Mouse (Mus musculus) left cerebral cortex, adult 2 months (tissue): ENCODE measurements at regions not wholly inside any gene's neighbourhood (a gene's known extent, or its start where the extent isn't known, plus 50 kb on each side); places are given as distances from the start of the nearest gene placed in this dataset.

Source experiments
- DNase-seq, 2 experiments: peaks; one replicate each; pipeline ENCODE4 v3.0.0; 2021 to 2022; ENCODE audit warnings: low spot score in 2 of 2, mixed read lengths in 1 of 2; ENCODE audit errors: extremely low spot score in 1 of 2
- H3K27ac ChIP-seq: fragments of 200-600 bp; 2 replicates; pipeline ENCODE4 v1.8.1; 2022
- H3K4me3 ChIP-seq: fragments of 200-600 bp; 2 replicates; pipeline ENCODE4 v1.8.1; 2022
- CTCF ChIP-seq: fragments of 200-600 bp; IDR thresholded peaks from 2 replicates; pipeline ENCODE4 v1.8.1; 2022; ENCODE audit warnings: antibody characterized with exemption, mild to moderate bottlenecking, moderate library complexity
- intact Hi-C: fragments of 180-260 bp; cut with DNase I; formaldehyde crosslinking; loops from one replicate; pipeline ENCODE4 v1.15.1; 2025

GRCm38 (mm10) chr10:96502736-96503135 is 114.1 kb upstream of the Btg1 start:
- intact Hi-C loops, result no loop called here
- no peak for TF ChIP-seq CTCF
- no peak for DNase-seq
- Histone ChIP-seq H3K4me3 (no peak overlapping the region), H3K27ac (no peak overlapping the region)

DNA sequence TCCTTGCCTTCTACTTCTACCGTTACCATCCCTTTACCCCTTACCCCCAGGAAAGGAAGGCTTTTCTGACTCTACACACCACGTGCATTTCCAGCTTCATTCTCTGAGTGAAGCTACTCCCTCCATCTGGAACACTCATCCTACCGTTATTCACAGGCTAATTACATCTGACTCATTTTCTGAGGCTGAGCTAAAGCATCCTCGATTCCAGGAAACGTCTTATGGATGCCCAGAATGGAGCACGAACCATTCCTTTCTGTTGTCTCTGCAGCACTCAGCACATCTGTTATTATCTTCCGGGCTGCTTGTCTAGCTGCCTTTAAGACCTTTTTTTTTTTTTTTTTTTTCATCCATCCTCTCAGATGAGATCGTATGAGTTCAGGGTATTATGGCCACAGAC is 112.5 kb upstream of the Btg1 start:
- no peak for DNase-seq
- intact Hi-C loops, result no loop called here
- no peak overlapping the region for H3K27ac ChIP-seq
- no peak for TF ChIP-seq CTCF
- H3K4me3 ChIP-seq, result no peak overlapping the region

DNA sequence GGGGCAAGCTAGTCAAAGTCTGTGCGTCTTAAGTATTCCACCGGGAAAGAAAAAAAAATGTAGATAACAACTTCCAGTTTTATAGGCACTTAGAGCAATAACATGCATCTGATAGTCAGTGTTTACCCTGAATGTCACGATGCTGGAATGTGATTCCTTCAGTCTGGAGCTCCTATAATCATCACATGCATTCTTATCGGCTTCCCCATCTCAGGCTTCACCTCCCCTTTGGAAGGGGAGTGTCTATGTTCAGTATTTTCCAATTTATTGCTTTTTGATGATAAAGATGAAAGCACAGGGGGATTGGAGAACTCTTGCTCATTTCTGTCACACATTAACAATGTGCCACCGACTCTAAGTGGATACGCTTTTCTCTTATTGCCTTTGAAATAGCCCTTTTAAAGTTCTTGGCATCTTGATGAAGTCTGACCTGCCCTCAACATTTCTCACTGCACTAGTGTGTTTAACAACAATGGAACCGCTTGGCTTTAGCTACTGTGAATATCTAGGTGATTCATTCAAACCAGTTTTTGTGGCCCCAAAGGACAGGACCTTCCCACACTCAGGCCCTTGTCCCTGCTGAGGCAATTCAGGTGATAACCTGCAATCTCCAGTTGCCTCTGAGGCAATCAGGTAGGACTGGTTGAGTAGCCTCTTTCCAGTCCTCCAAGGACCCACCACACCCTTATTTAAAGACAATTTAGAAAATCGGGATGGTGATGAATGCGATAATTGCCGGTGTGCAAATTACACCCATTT is 101.5 kb upstream of the Btg1 start:
- no peak for TF ChIP-seq CTCF
- no peak overlapping the region for H3K27ac ChIP-seq
- no peak overlapping the region for H3K4me3 ChIP-seq
- intact Hi-C loops, result no loop called here
- DNase-seq, result no peak

DNA sequence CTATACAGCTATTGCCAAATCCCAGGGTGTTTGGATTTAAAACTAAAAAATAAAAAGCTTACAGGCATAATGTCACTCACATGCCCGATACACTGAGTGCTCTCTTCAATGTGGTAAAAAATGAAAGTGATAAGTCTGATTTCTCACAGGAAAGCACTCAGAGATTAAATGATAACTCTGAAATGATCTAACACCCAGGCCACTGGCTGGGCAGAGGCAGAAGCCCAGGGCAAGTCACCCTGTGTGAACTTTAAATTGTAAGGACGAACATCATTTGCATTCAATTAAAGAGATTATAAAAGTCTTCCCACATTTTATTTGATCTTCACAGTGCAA is 100.9 kb upstream of the Btg1 start:
- DNase-seq, result no peak
- no peak for TF ChIP-seq CTCF
- intact Hi-C loops, result no loop called here
- no peak overlapping the region for H3K4me3 ChIP-seq
- no peak overlapping the region for H3K27ac ChIP-seq

DNA sequence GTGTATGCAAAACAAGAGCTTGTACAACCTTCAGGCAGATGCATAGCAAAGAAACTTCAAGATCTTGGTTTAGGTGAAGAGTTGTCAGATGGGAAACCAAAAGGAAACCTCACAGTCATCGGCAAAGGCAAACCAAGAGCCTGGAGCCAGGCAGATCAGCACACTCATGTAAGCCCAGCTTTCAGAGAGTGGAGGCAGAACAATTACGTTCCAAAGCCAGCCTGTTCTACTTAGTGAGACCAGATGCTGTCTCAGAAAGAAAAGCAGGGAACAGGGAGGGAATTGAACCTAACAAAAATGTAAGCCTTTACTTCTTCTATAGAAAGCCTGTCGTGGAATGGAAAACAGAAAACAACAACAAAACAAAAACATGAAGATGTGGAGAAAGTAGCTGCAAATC is 97.4 kb upstream of the Btg1 start:
- H3K4me3 ChIP-seq, result no peak overlapping the region
- no peak overlapping the region for H3K27ac ChIP-seq
- no peak for TF ChIP-seq CTCF
- DNase-seq, result no peak
- intact Hi-C loops, result no loop called here

- no peak overlapping the region for H3K4me3 ChIP-seq
- DNase-seq, result no peak
- no peak overlapping the region for H3K27ac ChIP-seq
- no peak for TF ChIP-seq CTCF
- intact Hi-C loops, result no loop called here
Measured at GRCm38 (mm10) chr10:96520995-96521760, 95.6 kb upstream of the Btg1 start.

DNA sequence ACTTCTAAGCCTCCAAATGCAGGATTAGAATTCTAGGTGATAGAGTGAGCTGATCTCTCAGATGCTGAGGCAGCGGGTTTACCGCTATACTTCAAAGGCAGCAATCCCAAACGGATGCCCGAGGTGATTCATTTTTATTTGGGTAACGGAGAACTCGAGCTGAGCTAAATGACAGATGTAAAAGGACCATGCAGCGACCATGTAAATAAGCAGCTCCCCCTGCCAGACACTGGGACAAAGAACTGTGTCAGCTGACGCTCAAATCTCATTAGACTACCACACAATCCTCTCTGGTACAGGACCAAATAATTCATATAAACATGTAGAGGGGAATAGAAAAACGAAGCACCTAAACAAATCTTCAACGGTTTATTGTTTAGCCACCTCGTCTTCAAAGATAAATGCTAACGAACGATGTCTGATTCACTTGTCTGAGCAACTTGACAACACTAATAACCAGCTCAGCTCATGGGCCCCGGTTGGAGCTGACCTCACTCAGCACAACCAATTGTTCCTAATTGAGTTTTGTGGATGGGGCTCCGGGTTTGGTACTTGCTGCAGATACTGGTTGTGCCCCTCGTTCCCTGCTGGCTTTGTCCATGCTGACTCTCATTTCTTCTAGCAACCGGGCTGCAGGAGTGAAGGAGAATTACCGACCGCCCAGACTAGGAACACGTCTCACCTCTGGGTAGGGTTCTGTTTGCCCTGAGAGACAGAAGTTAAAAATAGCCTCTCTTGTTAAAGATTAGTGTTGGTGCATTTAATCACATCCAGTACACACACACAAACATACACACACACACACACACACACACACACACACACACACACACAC is 92.6 kb upstream of the Btg1 start:
- no peak for TF ChIP-seq CTCF
- no peak for DNase-seq
- Histone ChIP-seq H3K4me3 (no peak overlapping the region), H3K27ac (no peak overlapping the region)
- intact Hi-C loops, result no loop called here

- H3K4me3 ChIP-seq, result no peak overlapping the region
- TF ChIP-seq CTCF, result no peak
- no peak overlapping the region for H3K27ac ChIP-seq
- intact Hi-C loops, result no loop called here
- DNase-seq, result no peak
Measured at GRCm38 (mm10) chr10:96527864-96528263, 88.9 kb upstream of the Btg1 start.

GRCm38 (mm10) chr10:96534547-96535124 is 82.2 kb upstream of the Btg1 start:
- Histone ChIP-seq H3K4me3 (no peak overlapping the region), H3K27ac (no peak overlapping the region)
- intact Hi-C loops, result no loop called here
- TF ChIP-seq CTCF, result no peak
- DNase-seq, result no peak

DNA sequence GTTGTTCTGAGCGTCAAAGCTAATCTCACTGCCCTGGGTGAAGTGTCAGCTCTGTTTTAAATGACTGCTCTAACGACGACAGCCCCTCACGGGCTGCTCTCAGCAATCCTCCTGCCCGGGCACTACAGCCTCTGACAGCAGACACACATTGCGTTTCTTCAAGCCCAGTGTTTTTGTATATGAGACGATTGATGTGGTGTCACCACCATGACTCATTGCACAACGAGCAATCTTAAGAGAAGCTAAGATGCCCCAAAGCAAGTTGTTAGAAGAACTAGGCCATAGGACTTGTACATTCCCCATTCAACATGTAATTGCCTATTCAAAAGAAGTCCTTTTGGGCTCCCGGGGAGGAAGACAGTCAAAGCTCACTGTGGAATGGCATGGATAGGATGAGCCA is 81.3 kb upstream of the Btg1 start:
- intact Hi-C loops, result no loop called here
- no peak overlapping the region for H3K27ac ChIP-seq
- no peak for TF ChIP-seq CTCF
- H3K4me3 ChIP-seq, result no peak overlapping the region
- DNase-seq, result no peak

GRCm38 (mm10) chr10:96540828-96541227 is 76.0 kb upstream of the Btg1 start:
- DNase-seq, result no peak
- no peak for TF ChIP-seq CTCF
- H3K27ac ChIP-seq, result no peak overlapping the region
- no peak overlapping the region for H3K4me3 ChIP-seq
- intact Hi-C loops, result no loop called here

GRCm38 (mm10) chr10:96545312-96545711 is 71.5 kb upstream of the Btg1 start:
- DNase-seq, result no peak
- Histone ChIP-seq H3K4me3 (no peak overlapping the region), H3K27ac (no peak overlapping the region)
- no peak for TF ChIP-seq CTCF
- intact Hi-C loops, result no loop called here
